Mouse (Mus musculus) liver, embryonic 16.5 days (tissue): ENCODE results near the gene Fam189a1. TPM values are rescaled to one million over a fixed set of nuclear protein-coding genes. Genes with fewer than 3 reads are reported as not detected.

Experiments
- ATAC-seq: fragments of 200-750 bp; cut with Nextera tagmentation; 2 replicates; pipeline ENCODE4 v1.8.0; 2017; ENCODE audit warnings: low read depth, mild to moderate bottlenecking, moderate number of reproducible peaks, moderate library complexity
- H3K27ac ChIP-seq: fragments of 300-500 bp; sonication (generic); 2 replicates; pipeline ENCODE4 v1.5.1; 2014; ENCODE audit warnings: mild to moderate bottlenecking, low read length
- H3K27me3 ChIP-seq: fragments of 300-500 bp; sonication (generic); 2 replicates; pipeline ENCODE4 v1.6.1; 2014; ENCODE audit warnings: low read depth, low read length, mixed read lengths; ENCODE audit not compliant: control insufficient read depth, insufficient read depth
- H3K36me3 ChIP-seq: fragments of 300-500 bp; sonication (generic); 2 replicates; pipeline ENCODE4 v1.6.1; 2014; ENCODE audit warnings: mild to moderate bottlenecking; ENCODE audit not compliant: control insufficient read depth, insufficient read depth
- H3K4me1 ChIP-seq: fragments of 300-500 bp; sonication (generic); 2 replicates; pipeline ENCODE4 v1.6.1; 2014; ENCODE audit warnings: low read depth, low read length, mixed read lengths; ENCODE audit not compliant: control insufficient read depth
- H3K4me2 ChIP-seq: fragments of 300-500 bp; sonication (generic); 2 replicates; pipeline ENCODE4 v1.6.1; 2014; ENCODE audit warnings: low read depth, low read length, mixed read lengths
- H3K4me3 ChIP-seq: fragments of 300-500 bp; sonication (generic); 2 replicates; pipeline ENCODE4 v1.5.1; 2014; ENCODE audit warnings: low read depth, mild to moderate bottlenecking, low read length
- H3K9ac ChIP-seq: fragments of 300-500 bp; sonication (generic); 2 replicates; pipeline ENCODE4 v1.6.1; 2014; ENCODE audit warnings: low read depth, low read length
- H3K9me3 ChIP-seq: fragments of 300-500 bp; sonication (generic); replicated peaks from 2 replicates; pipeline ENCODE4 v1.6.1; 2016; ENCODE audit warnings: low read length; ENCODE audit not compliant: control insufficient read depth
- WGBS: fragments of 180-500 bp; shearing (Covaris S2); extraction: QIAGEN DNeasy Blood & Tissue Kit; methylation state at CpG from one replicate; pipeline ENCODE4 v1.1.7; 2014; ENCODE audit not compliant: insufficient replicate concordance; 5-methylcytosine and 5-hydroxymethylcytosine counted together
- polyA plus RNA-seq: library from polyadenylated mRNA; unstranded; fragments of >200 nt; fragmentation: Nextera tagmentation; extraction: Ambion mirVana; gene quantifications from 2 replicates; pipeline ENCODE4 v1.2.1, GENCODE M21; 2015

The Fam189a1 gene
- polyA plus RNA-seq, 1 experiment from 2014 or later: not detected

GRCm38 (mm10) chr7:65153846-65154245, 2.5 kb downstream of the Fam189a1 start:
- H3K36me3 ChIP-seq: no peaks in the 10 kb centered on the region
- ATAC-seq: no peak
- 57% methylated on average over 7 of the region's 7 CpGs for WGBS
- H3K9me3 ChIP-seq: no peaks in the 10 kb centered on the region
- H3K27ac ChIP-seq: no peak overlapping the region
- H3K27me3 ChIP-seq: peaks cover 40% of the 10 kb centered on the region
- no peaks in the 10 kb centered on the region; the same call in 1 of the 2 replicates for H3K4me1 ChIP-seq
- no peak overlapping the region for H3K4me2 ChIP-seq
- no peak overlapping the region for H3K4me3 ChIP-seq
- H3K9ac ChIP-seq: no peak overlapping the region

- ATAC-seq: no peak
Observed at GRCm38 (mm10) chr7:65151526-65151925, 4.8 kb downstream of the Fam189a1 start.

GRCm38 (mm10) chr7:65149040-65149439, 7.3 kb downstream of the Fam189a1 start:
- Histone ChIP-seq H3K9ac (no peak overlapping the region), H3K9me3 (no peaks in the 10 kb centered on the region), H3K27ac (no peak overlapping the region), H3K4me3 (no peak overlapping the region), H3K27me3 (peaks cover 6% of the 10 kb centered on the region; the same call in 1 of the 2 replicates), H3K4me1 (no peaks in the 10 kb centered on the region), H3K4me2 (no peak overlapping the region), H3K36me3 (no peaks in the 10 kb centered on the region)
- ATAC-seq: no peak
- WGBS: 67% methylated on average over 9 of the region's 9 CpGs

More at GRCm38 (mm10) chr7:65151526-65151925, 4.8 kb downstream of the Fam189a1 start:
- Histone ChIP-seq H3K9me3 (no peaks in the 10 kb centered on the region), H3K4me1 (no peaks in the 10 kb centered on the region; the same call in 1 of the 2 replicates), H3K4me3 (no peak overlapping the region), H3K27me3 (peaks cover 22% of the 10 kb centered on the region), H3K36me3 (no peaks in the 10 kb centered on the region), H3K4me2 (no peak overlapping the region), H3K9ac (no peak overlapping the region), H3K27ac (no peak overlapping the region)
- WGBS: 76% methylated on average over 7 of the region's 7 CpGs

GRCm38 (mm10) chr7:65144881-65145280, 11.5 kb downstream of the Fam189a1 start:
- no peak overlapping the region for H3K9ac ChIP-seq
- no peak for ATAC-seq
- 64% methylated on average over 6 of the region's 6 CpGs for WGBS

GRCm38 (mm10) chr7:65141907-65142698, 14.3 kb downstream of the Fam189a1 start:
- 61% methylated on average over 6 of the region's 6 CpGs for WGBS
- Histone ChIP-seq H3K27ac (no peak overlapping the region), H3K4me1 (no peaks in the 10 kb centered on the region), H3K4me2 (no peak overlapping the region), H3K36me3 (no peaks in the 10 kb centered on the region), H3K9ac (no peak overlapping the region), H3K27me3 (no peaks in the 10 kb centered on the region), H3K4me3 (no peak overlapping the region), H3K9me3 (no peaks in the 10 kb centered on the region)
- ATAC-seq: no peak

More at GRCm38 (mm10) chr7:65144881-65145280, 11.5 kb downstream of the Fam189a1 start:
- no peaks in the 10 kb centered on the region for H3K9me3 ChIP-seq
- no peaks in the 10 kb centered on the region for H3K4me1 ChIP-seq
- H3K36me3 ChIP-seq: no peaks in the 10 kb centered on the region
- H3K27me3 ChIP-seq: no peaks in the 10 kb centered on the region
- no peak overlapping the region for H3K27ac ChIP-seq
- no peak overlapping the region for H3K4me2 ChIP-seq
- H3K4me3 ChIP-seq: no peak overlapping the region

GRCm38 (mm10) chr7:65140832-65141231, 15.5 kb downstream of the Fam189a1 start:
- ATAC-seq: no peak
- WGBS: 59% methylated on average over 5 of the region's 5 CpGs
- H3K36me3 ChIP-seq: no peaks in the 10 kb centered on the region

GRCm38 (mm10) chr7:65140099-65140498, 16.3 kb downstream of the Fam189a1 start:
- Histone ChIP-seq H3K27me3 (no peaks in the 10 kb centered on the region), H3K9me3 (no peaks in the 10 kb centered on the region), H3K36me3 (no peaks in the 10 kb centered on the region), H3K4me3 (no peak overlapping the region), H3K4me2 (no peak overlapping the region), H3K9ac (no peak overlapping the region), H3K27ac (no peak overlapping the region), H3K4me1 (no peaks in the 10 kb centered on the region)
- no peak for ATAC-seq
- WGBS: 49% methylated on average over 5 of the region's 5 CpGs

More at GRCm38 (mm10) chr7:65140832-65141231, 15.5 kb downstream of the Fam189a1 start:
- no peaks in the 10 kb centered on the region for H3K27me3 ChIP-seq
- H3K4me1 ChIP-seq: no peaks in the 10 kb centered on the region
- H3K4me3 ChIP-seq: no peak overlapping the region
- H3K9me3 ChIP-seq: no peaks in the 10 kb centered on the region
- H3K4me2 ChIP-seq: no peak overlapping the region
- H3K27ac ChIP-seq: no peak overlapping the region
- no peak overlapping the region for H3K9ac ChIP-seq

- 60% methylated on average over 3 of the region's 3 CpGs for WGBS
Observed at GRCm38 (mm10) chr7:65123766-65124165, 32.6 kb downstream of the Fam189a1 start.

GRCm38 (mm10) chr7:65116903-65117302, 39.5 kb downstream of the Fam189a1 start:
- Histone ChIP-seq H3K27ac (no peak overlapping the region), H3K4me2 (no peak overlapping the region), H3K27me3 (no peaks in the 10 kb centered on the region), H3K4me1 (no peaks in the 10 kb centered on the region), H3K36me3 (no peaks in the 10 kb centered on the region), H3K9me3 (no peaks in the 10 kb centered on the region), H3K9ac (no peak overlapping the region), H3K4me3 (no peak overlapping the region)
- WGBS: 74% methylated on average over 7 of the region's 7 CpGs
- no peak for ATAC-seq

More at GRCm38 (mm10) chr7:65123766-65124165, 32.6 kb downstream of the Fam189a1 start:
- Histone ChIP-seq H3K9me3 (no peaks in the 10 kb centered on the region), H3K4me1 (no peaks in the 10 kb centered on the region), H3K36me3 (no peaks in the 10 kb centered on the region), H3K4me3 (no peak overlapping the region), H3K9ac (no peak overlapping the region), H3K27me3 (no peaks in the 10 kb centered on the region), H3K27ac (no peak overlapping the region), H3K4me2 (no peak overlapping the region)
- ATAC-seq: no peak
